Comparison of ENCODE assay signal across 23 mouse cellular contexts in the genomic region with DNA sequence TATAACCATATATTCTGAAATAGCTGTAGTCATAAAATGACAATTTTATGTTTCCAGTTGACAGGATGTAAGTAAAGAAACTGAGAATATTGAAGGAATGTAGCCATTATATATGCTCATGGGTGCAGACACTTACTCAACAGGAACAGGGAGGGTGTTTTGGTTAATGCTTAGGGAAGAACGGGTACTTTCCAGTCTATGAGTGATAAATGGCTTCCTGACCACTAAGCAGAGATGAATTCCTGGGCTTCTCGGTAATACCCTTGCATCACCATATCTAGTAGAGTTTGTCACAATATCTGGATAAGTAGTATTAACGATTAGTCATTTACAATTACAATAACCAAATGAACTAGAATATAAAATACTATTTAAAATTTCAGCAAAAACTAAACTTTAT.
A peak's percentile ranks its signal among the peaks of the same experiment; 100 is the strongest.
DNase-seq lines count a peak whose midpoint lies in the region; ATAC-seq and TF ChIP-seq lines count a peak whose summit lies in the region.
"Had no signal": no experiment of that assay in that cellular context is flagged by ENCODE, and none has a peak within 500 bp of the region (broad histone marks: within the 10 kb centered on the region; RNA-seq: fewer than 3 reads in every experiment).

No protein-coding gene starts in this region.

- H3K9ac ChIP-seq in forebrain, postnatal 0 days, result no peak overlapping the region
- no peak overlapping the region for H3K9ac ChIP-seq in midbrain, embryonic 13.5 days (replicated peaks)
- H3K9ac ChIP-seq: embryonic facial prominence, embryonic 13.5 days; embryonic facial prominence, embryonic 15.5 days; forebrain, embryonic 12.5 days had no signal

- H3K9me3 ChIP-seq in forebrain, postnatal 0 days (ENCODE audit: low read length), result no peaks in the 10 kb centered on the region
- no peaks in the 10 kb centered on the region for H3K9me3 ChIP-seq in midbrain, embryonic 13.5 days
- H3K9me3 ChIP-seq: embryonic facial prominence, embryonic 13.5 days; embryonic facial prominence, embryonic 15.5 days; forebrain, embryonic 10.5 days; forebrain, embryonic 12.5 days had no signal

- no peak overlapping the region for H3K4me2 ChIP-seq in forebrain, postnatal 0 days (ENCODE audit: low read depth)
- H3K4me2 ChIP-seq in midbrain, embryonic 13.5 days (replicated peaks), result no peak overlapping the region
- H3K4me2 ChIP-seq: embryonic facial prominence, embryonic 13.5 days; embryonic facial prominence, embryonic 15.5 days; forebrain, embryonic 12.5 days had no signal

- peak; percentile 55 for DNase-seq in 416B (ENCODE audit: low read depth)
- peak; percentile 29 for DNase-seq in MEL-GATA-1-ER (ENCODE audit: extremely low read depth, low read depth)
- DNase-seq in left cerebral cortex, postnatal 25 days (ENCODE audit: low spot score in 2 of 2), result no peak
- DNase-seq in forebrain, postnatal 0 days, result no peak
- DNase-seq: adrenal gland, postnatal 10 days; adrenal gland, postnatal 25 days; cerebellum, adult 11 months; cerebellum, adult 18-20 months; cerebellum, adult 8-10 months; cerebellum, adult 9-11 months; cerebellum, postnatal 14 days; cerebellum, postnatal 36 days; embryo, embryonic 11 days had no signal

- 88% methylated on average over 3 of the region's 3 CpGs for WGBS in forebrain, postnatal 0 days
- WGBS in midbrain, embryonic 13.5 days, result 89% methylated on average over 3 of the region's 3 CpGs

- no peaks in the 10 kb centered on the region for H3K36me3 ChIP-seq in forebrain, postnatal 0 days (ENCODE audit: insufficient read depth)
- no peaks in the 10 kb centered on the region for H3K36me3 ChIP-seq in midbrain, embryonic 13.5 days
- H3K36me3 ChIP-seq: embryonic facial prominence, embryonic 13.5 days; embryonic facial prominence, embryonic 15.5 days; forebrain, embryonic 10.5 days; forebrain, embryonic 12.5 days had no signal

- H3K4me3 ChIP-seq in forebrain, postnatal 0 days (ENCODE audit: low read depth, low read length), result no peak overlapping the region
- H3K4me3 ChIP-seq in midbrain, embryonic 13.5 days (replicated peaks), result no peak overlapping the region
- H3K4me3 ChIP-seq: embryonic facial prominence, embryonic 13.5 days; embryonic facial prominence, embryonic 15.5 days; erythroblast, embryonic 14.5 days; forebrain, embryonic 10.5 days; forebrain, embryonic 12.5 days had no signal

- TF ChIP-seq CTCF in forebrain, postnatal 0 days (IDR thresholded peaks at IDR 0.05; ENCODE audit: low read depth), result no peak

- no peaks in the 10 kb centered on the region for H3K27me3 ChIP-seq in forebrain, postnatal 0 days (ENCODE audit: insufficient read depth, low read length)
- no peaks in the 10 kb centered on the region for H3K27me3 ChIP-seq in midbrain, embryonic 13.5 days
- H3K27me3 ChIP-seq: embryonic facial prominence, embryonic 13.5 days; embryonic facial prominence, embryonic 15.5 days; forebrain, embryonic 12.5 days; Patski had no signal

- intact Hi-C loops in left cerebral cortex, postnatal 25 days (cut with DNase I), result no loop called here

- H3K27ac ChIP-seq in forebrain, postnatal 0 days (ENCODE audit: low read depth, low read length), result no peak overlapping the region
- H3K27ac ChIP-seq in midbrain, embryonic 13.5 days, result no peak overlapping the region
- H3K27ac ChIP-seq: embryonic facial prominence, embryonic 13.5 days; embryonic facial prominence, embryonic 15.5 days; forebrain, embryonic 10.5 days; forebrain, embryonic 12.5 days had no signal

- no peak for ATAC-seq in forebrain, postnatal 0 days
- ATAC-seq in midbrain, embryonic 13.5 days, result no peak
- ATAC-seq: activated CD4-positive, CD25-positive, alpha-beta regulatory T cell, adult 4 months; forebrain, embryonic 14.5 days; forebrain, embryonic 16.5 days; Patski had no signal

- H3K4me1 ChIP-seq in forebrain, postnatal 0 days (ENCODE audit: insufficient read depth), result no peaks in the 10 kb centered on the region
- H3K4me1 ChIP-seq in midbrain, embryonic 13.5 days (replicated peaks), result peaks cover 10% of the 10 kb centered on the region
- H3K4me1 ChIP-seq: embryonic facial prominence, embryonic 13.5 days; embryonic facial prominence, embryonic 15.5 days had no signal

Comparison
In these comparisons a context has a peak if more than half of its experiments do, and no peak if none do; other contexts are left out.
1. DNase-seq: peak in 416B (single experiment) and MEL-GATA-1-ER (single experiment); none in left cerebral cortex, postnatal 25 days (0 of 2) and forebrain, postnatal 0 days (single experiment).